Mouse (Mus musculus) olfactory bulb, adult 2 months (tissue): ENCODE results near the gene Nkx1-2. TPM values are rescaled to one million over a fixed set of nuclear protein-coding genes. Genes with fewer than 3 reads are reported as not detected.

Experiments used
- H3K27ac ChIP-seq: fragments of 200-500 bp; 2 replicates; pipeline ENCODE4 v1.5.1; 2012; ENCODE audit warnings: low read depth, low read length; ENCODE audit not compliant: insufficient read depth
- H3K4me1 ChIP-seq: fragments of 200-500 bp; 2 replicates; pipeline ENCODE4 v1.6.1; 2012; ENCODE audit warnings: low read length; ENCODE audit not compliant: control insufficient read depth, insufficient read depth
- H3K4me3 ChIP-seq: fragments of 200-500 bp; 2 replicates; pipeline ENCODE4 v1.5.1; 2012; ENCODE audit warnings: mild to moderate bottlenecking, low read depth, low read length, moderate library complexity; ENCODE audit not compliant: insufficient read depth
- CTCF ChIP-seq: fragments of 200-500 bp; IDR thresholded peaks from 2 replicates; pipeline ENCODE4 v1.5.1; 2012; ENCODE audit warnings: low read depth, mild to moderate bottlenecking, low read length, moderate library complexity; ENCODE audit not compliant: insufficient read depth
- POLR2A ChIP-seq: fragments of 200-500 bp; IDR thresholded peaks from 2 replicates; pipeline ENCODE4 v1.6.1; 2012; ENCODE audit warnings: mild to moderate bottlenecking, low read depth, low read length, moderate library complexity; ENCODE audit not compliant: insufficient read depth
- WGBS: fragments of 180-500 bp; shearing (Covaris S2); methylation state at CpG from one replicate; pipeline ENCODE4 v1.1.7; 2018; 5-methylcytosine and 5-hydroxymethylcytosine counted together
- polyA plus RNA-seq: library from polyadenylated mRNA; stranded (reverse); fragments of >200 nt; gene quantifications from 2 replicates; pipeline ENCODE4 v1.2.4, GENCODE M21; 2012; ENCODE audit warnings: low replicate concordance; ENCODE audit not compliant: missing spikeins, insufficient read depth, insufficient read length

Nkx1-2 gene
- not detected in 2 replicates for polyA plus RNA-seq

- Histone ChIP-seq H3K4me1 (peaks cover 19% of the 10 kb centered on the region), H3K4me3 (peak within 1 kb of the TSS; percentile 11; the same call in 1 of the 2 replicates), H3K27ac (no peak within 1 kb of the TSS)
- TF ChIP-seq POLR2A: no peak
- TF ChIP-seq CTCF: no peak
- WGBS: 5% methylated on average over 51 of the region's 52 CpGs
Observed at GRCm38 (mm10) chr7:132599071-132599975, at the start of gene Nkx1-2. TSS of gene Nkx1-2 (minus strand) at chr7:132599637.

GRCm38 (mm10) chr7:132646514-132646913 is 47.1 kb upstream of the Nkx1-2 start:
- TF ChIP-seq POLR2A: no peak
- TF ChIP-seq CTCF: no peak
- H3K4me1 ChIP-seq: peaks cover 3% of the 10 kb centered on the region
- H3K4me3 ChIP-seq: no peak overlapping the region
- no peak overlapping the region for H3K27ac ChIP-seq
- 100% methylated on average over 1 of the region's 1 CpGs for WGBS

- WGBS: 96% methylated on average over 11 of the region's 11 CpGs
- Histone ChIP-seq H3K4me1 (peaks cover 13% of the 10 kb centered on the region), H3K4me3 (no peak overlapping the region), H3K27ac (no peak overlapping the region)
- TF ChIP-seq CTCF: no peak
- TF ChIP-seq POLR2A: no peak
Observed at GRCm38 (mm10) chr7:132644605-132645279, 45.3 kb upstream of the Nkx1-2 start.

- WGBS: 76% methylated on average over 1 of the region's 1 CpGs
Observed at GRCm38 (mm10) chr7:132641606-132642005, 42.2 kb upstream of the Nkx1-2 start.

GRCm38 (mm10) chr7:132640946-132641345 is 41.5 kb upstream of the Nkx1-2 start:
- Histone ChIP-seq H3K4me1 (peaks cover 13% of the 10 kb centered on the region), H3K4me3 (no peak overlapping the region), H3K27ac (no peak overlapping the region)
- 30% methylated on average over 9 of the region's 9 CpGs for WGBS
- TF ChIP-seq POLR2A (no peak), CTCF (no peak)

More at GRCm38 (mm10) chr7:132641606-132642005, 42.2 kb upstream of the Nkx1-2 start:
- Histone ChIP-seq H3K4me1 (peaks cover 13% of the 10 kb centered on the region), H3K4me3 (no peak overlapping the region), H3K27ac (no peak overlapping the region)
- no peak for TF ChIP-seq POLR2A
- TF ChIP-seq CTCF: no peak

GRCm38 (mm10) chr7:132638446-132639087 is 39.1 kb upstream of the Nkx1-2 start:
- Histone ChIP-seq H3K4me3 (no peak overlapping the region), H3K4me1 (peaks cover 13% of the 10 kb centered on the region), H3K27ac (no peak overlapping the region)
- whole genome bisulfite sequencing: 64% methylated on average over 12 of the region's 12 CpGs
- TF ChIP-seq POLR2A: no peak
- peak; percentile 53; the same call in 1 of the 2 replicates for TF ChIP-seq CTCF

- WGBS: 86% methylated on average over 12 of the region's 12 CpGs
- no peak overlapping the region for H3K27ac ChIP-seq
- TF ChIP-seq POLR2A: no peak
- no peak for TF ChIP-seq CTCF
- no peak overlapping the region for H3K4me3 ChIP-seq
- peaks cover 13% of the 10 kb centered on the region for H3K4me1 ChIP-seq
Observed at GRCm38 (mm10) chr7:132637292-132637691, 37.9 kb upstream of the Nkx1-2 start.

- H3K4me3 ChIP-seq: no peak overlapping the region
- 34% methylated on average over 11 of the region's 11 CpGs for WGBS
- H3K4me1 ChIP-seq: peaks cover 8% of the 10 kb centered on the region
- H3K27ac ChIP-seq: peak overlapping the region; percentile 29; the same call in 1 of the 2 replicates
- TF ChIP-seq CTCF: no peak
- TF ChIP-seq POLR2A: no peak
Observed at GRCm38 (mm10) chr7:132631313-132631712, 31.9 kb upstream of the Nkx1-2 start.

- TF ChIP-seq POLR2A (no peak), CTCF (no peak)
Observed at GRCm38 (mm10) chr7:132627448-132627847, 28.0 kb upstream of the Nkx1-2 start.

More at GRCm38 (mm10) chr7:132627448-132627847, 28.0 kb upstream of the Nkx1-2 start:
- Histone ChIP-seq H3K4me3 (no peak overlapping the region), H3K4me1 (peaks cover 8% of the 10 kb centered on the region), H3K27ac (no peak overlapping the region)
- 91% methylated on average over 3 of the region's 3 CpGs for WGBS
